Mouse (Mus musculus) olfactory bulb, adult 2 months (tissue): ENCODE data around the gene Uba5.

ENCODE experiments used
- CTCF ChIP-seq: fragments of 200-500 bp; IDR thresholded peaks from 2 replicates; pipeline ENCODE4 v1.5.1; 2012; ENCODE audit warnings: low read depth, mild to moderate bottlenecking, low read length, moderate library complexity; ENCODE audit not compliant: insufficient read depth
- POLR2A ChIP-seq: fragments of 200-500 bp; IDR thresholded peaks from 2 replicates; pipeline ENCODE4 v1.6.1; 2012; ENCODE audit warnings: mild to moderate bottlenecking, low read depth, low read length, moderate library complexity; ENCODE audit not compliant: insufficient read depth

DNA sequence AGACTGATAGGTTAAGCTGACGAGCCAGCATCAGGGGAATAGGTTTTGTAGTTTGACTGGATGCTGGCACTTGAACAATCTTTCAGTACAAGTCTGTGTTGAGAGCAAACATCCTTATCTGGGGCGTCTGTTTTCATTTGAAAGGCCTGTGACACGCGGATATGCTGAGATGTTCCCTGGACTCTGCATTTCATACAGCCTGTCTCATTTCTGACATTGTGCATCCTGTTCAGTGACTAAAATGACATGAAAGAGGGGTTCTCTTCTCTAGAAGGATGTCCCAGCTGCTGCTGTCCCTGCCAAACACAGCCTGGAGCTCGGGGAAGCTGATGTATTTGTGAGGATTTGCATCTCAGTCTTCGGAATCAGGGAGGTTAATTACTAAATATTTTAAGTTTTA, 44.5 kb upstream of the Uba5 start:
- TF ChIP-seq POLR2A = no peak
- no peak for TF ChIP-seq CTCF
